Comparison of ENCODE assay signal across 8 mouse cellular contexts in genomic region chr2:29199909-29200308, GRCm38 (mm10). TPM values are rescaled to one million over a fixed set of nuclear protein-coding genes. Genes with fewer than 3 reads are reported as not detected.
DNase-seq lines count a peak whose midpoint lies in the region; ATAC-seq lines count a peak whose summit lies in the region.

No protein-coding gene starts in this region.

- no peak overlapping the region for H3K4me2 ChIP-seq in heart, embryonic 12.5 days

- no peaks in the 10 kb centered on the region for H3K36me3 ChIP-seq in heart, embryonic 12.5 days

- H3K4me3 ChIP-seq in heart, embryonic 12.5 days = no peak overlapping the region

- no peak overlapping the region for H3K9ac ChIP-seq in heart, embryonic 12.5 days

- no peak for ATAC-seq in heart, embryonic 12.5 days (ENCODE audit: insufficient number of reproducible peaks, low FRiP score)
- ATAC-seq in granulocyte monocyte progenitor cell, adult 5-6 weeks (replicated peaks; ENCODE audit: poor library complexity, severe bottlenecking) = peak; percentile 71
- ATAC-seq in megakaryocyte progenitor cell, adult 5-6 weeks (replicated peaks; ENCODE audit: poor library complexity) = peak; percentile 77

- peaks cover 7% of the 10 kb centered on the region for H3K4me1 ChIP-seq in heart, embryonic 12.5 days (replicated peaks)

- DNase-seq in heart, adult 18-20 months = peak; percentile 35 to 77
- DNase-seq in right cerebral cortex, adult 18-20 months = peak; percentile 35
- no peak for DNase-seq in right cerebral cortex, postnatal 25 days
- DNase-seq in c-Kit-negative CD71-positive TER-119-positive erythroid progenitor cells, embryonic 14.5 days (ENCODE audit: low read depth, low spot score) = peak; percentile 20
- DNase-seq in ovary, postnatal 14 days (ENCODE audit: low spot score) = no peak

- no peaks in the 10 kb centered on the region for H3K9me3 ChIP-seq in heart, embryonic 12.5 days (replicated peaks)

- H3K27ac ChIP-seq in heart, embryonic 12.5 days (ENCODE audit: poor library complexity, severe bottlenecking) = no peak overlapping the region

- under 1% methylated on average over 3 of the region's 3 CpGs for WGBS in heart, embryonic 12.5 days

- H3K27me3 ChIP-seq in heart, embryonic 12.5 days (replicated peaks) = peaks cover 76% of the 10 kb centered on the region

RNA-seq across cellular contexts. Expression of gene Ntng2, which starts 52.9 kb away (rescaled TPM):
- total RNA-seq in heart, adult 18-20 months (2021) = 10 to 100 TPM; 10.5 to 14.7 TPM
- 0.26 and 0.33 TPM in 2 replicates for polyA plus RNA-seq in heart, embryonic 12.5 days (2016; fragmentation: Nextera tagmentation; extraction: Ambion mirVana)
- 10.4 and 13.9 TPM in 2 replicates for total RNA-seq in granulocyte monocyte progenitor cell, adult 5-6 weeks (2014; fragmentation: Nextera tagmentation)
- 0.88 and 1.2 TPM in 2 replicates for total RNA-seq in granulocyte monocyte progenitor cell, adult 5-6 weeks (2017)
- 9.4 and 9.9 TPM in 2 replicates for total RNA-seq in megakaryocyte progenitor cell, adult 5-6 weeks (2015)
- total RNA-seq in megakaryocyte progenitor cell, adult 5-6 weeks (2017) = 1.5 and 1.8 TPM in 2 replicates

Comparison
In these comparisons a context has a peak if more than half of its experiments do, and no peak if none do; other contexts are left out.
1. DNase-seq: peak in heart, adult 18-20 months (2 of 2), right cerebral cortex, adult 18-20 months (single experiment) and c-Kit-negative CD71-positive TER-119-positive erythroid progenitor cells, embryonic 14.5 days (single experiment); none in right cerebral cortex, postnatal 25 days (single experiment) and ovary, postnatal 14 days (single experiment).